Mouse (Mus musculus) olfactory bulb, adult 2 months (tissue): ENCODE measurements around the gene Gm15080. TPM values are rescaled to one million over a fixed set of nuclear protein-coding genes. Genes with fewer than 3 reads are reported as not detected.
"Not testable (repeated sequence)": the region's sequence is repeated elsewhere in the genome, so short reads cannot be mapped to it uniquely, and the experiment has no call there.

Source experiments
- H3K27ac ChIP-seq: fragments of 200-500 bp; 2 replicates; pipeline ENCODE4 v1.5.1; 2012; ENCODE audit warnings: low read depth, low read length; ENCODE audit not compliant: insufficient read depth
- H3K4me1 ChIP-seq: fragments of 200-500 bp; 2 replicates; pipeline ENCODE4 v1.6.1; 2012; ENCODE audit warnings: low read length; ENCODE audit not compliant: control insufficient read depth, insufficient read depth
- H3K4me3 ChIP-seq: fragments of 200-500 bp; 2 replicates; pipeline ENCODE4 v1.5.1; 2012; ENCODE audit warnings: mild to moderate bottlenecking, low read depth, low read length, moderate library complexity; ENCODE audit not compliant: insufficient read depth
- WGBS: fragments of 180-500 bp; shearing (Covaris S2); methylation state at CpG from one replicate; pipeline ENCODE4 v1.1.7; 2018; 5-methylcytosine and 5-hydroxymethylcytosine counted together
- polyA plus RNA-seq: library from polyadenylated mRNA; stranded (reverse); fragments of >200 nt; gene quantifications from 2 replicates; pipeline ENCODE4 v1.2.4, GENCODE M21; 2012; ENCODE audit warnings: low replicate concordance; ENCODE audit not compliant: missing spikeins, insufficient read depth, insufficient read length

Gm15080 gene
- polyA plus RNA-seq = not detected in 2 replicates

GRCm38 (mm10) chrX:147992693-147993092 lies at the start of gene Gm15080:
Gm15080 (plus strand) TSS chrX:147992993.
- not testable (repeated sequence) for H3K4me1 ChIP-seq, H3K27ac ChIP-seq, H3K4me3 ChIP-seq
- 50% methylated on average over 1 of the region's 5 CpGs for WGBS

Other genes starting within 250 kb of the Gm15080 start
- gene Gm15128, start 227.0 kb upstream of the Gm15080 start, polyA plus RNA-seq = not detected in 2 replicates
- gene Gm15107, start 187.7 kb downstream of the Gm15080 start, polyA plus RNA-seq = not detected in 2 replicates